Mouse (Mus musculus): ENCODE measurements around the gene Fam50b. TPM values are rescaled to one million over a fixed set of nuclear protein-coding genes. Genes with fewer than 3 reads are reported as not detected.

The Fam50b gene
- polyA plus RNA-seq, 1 experiment from 2014 or later: not detected

DNA sequence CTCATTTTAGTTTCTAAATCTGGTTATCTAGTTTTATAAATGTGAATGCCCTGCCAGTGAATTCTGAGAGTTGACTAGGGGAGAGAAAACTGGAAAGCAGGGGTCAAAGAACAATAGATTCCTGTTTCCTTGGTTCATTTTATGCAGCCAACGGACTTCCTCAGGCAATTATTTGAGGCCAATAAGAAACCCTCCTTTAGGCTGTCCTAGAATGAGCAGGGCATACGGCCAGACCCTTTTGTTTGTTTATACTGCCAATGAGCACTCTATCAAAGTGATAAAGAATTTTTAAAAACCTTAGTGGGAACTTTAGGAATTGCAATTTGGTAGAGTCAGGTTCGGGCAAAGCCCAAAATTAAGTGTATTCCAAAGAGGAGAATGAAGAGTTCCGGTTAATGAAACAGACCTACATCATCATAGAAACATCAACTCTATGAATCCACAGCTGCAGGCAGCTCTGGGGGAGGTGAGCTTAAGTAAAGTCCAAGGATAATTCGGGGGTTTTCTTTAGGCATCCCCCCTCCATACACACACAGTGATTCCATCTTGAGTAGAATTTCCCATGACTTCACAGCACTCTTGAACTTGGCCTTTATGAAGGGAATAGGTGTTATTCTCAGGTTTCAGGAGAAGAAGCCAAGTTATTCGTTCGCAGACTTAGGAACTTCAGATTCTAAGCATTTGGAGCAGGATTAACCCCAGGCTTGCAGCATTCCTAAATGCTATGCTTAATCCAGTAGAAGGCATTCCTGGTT lies 46.4 kb downstream of the Fam50b start:
- H3K27me3 ChIP-seq (ENCODE audit: control insufficient read depth, insufficient read depth, low read depth, low read length): no peaks in the 10 kb centered on the region
- no peak overlapping the region for H3K9ac ChIP-seq (ENCODE audit: low read length)
- no peaks in the 10 kb centered on the region for H3K36me3 ChIP-seq (ENCODE audit: control insufficient read depth, insufficient read depth, low read length)
- peak; percentile 68; the same call in 1 of the 2 replicates for ATAC-seq (ENCODE audit: low read depth)
- no peak overlapping the region for H3K4me3 ChIP-seq (ENCODE audit: low read length)
- no peaks in the 10 kb centered on the region for H3K9me3 ChIP-seq (ENCODE audit: control insufficient read depth, low read length)
- no peak overlapping the region for H3K27ac ChIP-seq (ENCODE audit: low read length)
- 42% methylated on average over 7 of the region's 7 CpGs for WGBS
- peaks cover 10% of the 10 kb centered on the region for H3K4me1 ChIP-seq (replicated peaks; ENCODE audit: control insufficient read depth, insufficient read depth, low read length)
- no peak overlapping the region for H3K4me2 ChIP-seq (ENCODE audit: low read depth, low read length)

GRCm38 (mm10) chr13:34781611-34782009 lies 47.0 kb downstream of the Fam50b start:
- Histone ChIP-seq H3K9me3 (ENCODE audit: control insufficient read depth, low read length) (no peaks in the 10 kb centered on the region), H3K27me3 (ENCODE audit: control insufficient read depth, insufficient read depth, low read depth, low read length) (no peaks in the 10 kb centered on the region), H3K27ac (ENCODE audit: low read length) (no peak overlapping the region), H3K4me2 (ENCODE audit: low read depth, low read length) (no peak overlapping the region), H3K9ac (ENCODE audit: low read length) (no peak overlapping the region), H3K4me3 (ENCODE audit: low read length) (no peak overlapping the region), H3K4me1 (replicated peaks; ENCODE audit: control insufficient read depth, insufficient read depth, low read length) (peaks cover 10% of the 10 kb centered on the region), H3K36me3 (ENCODE audit: control insufficient read depth, insufficient read depth, low read length) (no peaks in the 10 kb centered on the region)
- peak; percentile 31; the same call in 1 of the 2 replicates for ATAC-seq (ENCODE audit: low read depth)
- WGBS: 69% methylated on average over 4 of the region's 4 CpGs

GRCm38 (mm10) chr13:34784818-34785217 lies 50.2 kb downstream of the Fam50b start:
- peaks cover 16% of the 10 kb centered on the region for H3K4me1 ChIP-seq (replicated peaks; ENCODE audit: control insufficient read depth, insufficient read depth, low read length)
- H3K36me3 ChIP-seq (ENCODE audit: control insufficient read depth, insufficient read depth, low read length): no peaks in the 10 kb centered on the region
- H3K27me3 ChIP-seq (ENCODE audit: control insufficient read depth, insufficient read depth, low read depth, low read length): no peaks in the 10 kb centered on the region
- H3K4me3 ChIP-seq (ENCODE audit: low read length): no peak overlapping the region
- H3K9ac ChIP-seq (ENCODE audit: low read length): no peak overlapping the region
- WGBS: 64% methylated on average over 8 of the region's 8 CpGs
- ATAC-seq (ENCODE audit: low read depth): no peak
- no peak overlapping the region for H3K4me2 ChIP-seq (ENCODE audit: low read depth, low read length)
- no peaks in the 10 kb centered on the region for H3K9me3 ChIP-seq (ENCODE audit: control insufficient read depth, low read length)
- H3K27ac ChIP-seq (ENCODE audit: low read length): no peak overlapping the region

DNA sequence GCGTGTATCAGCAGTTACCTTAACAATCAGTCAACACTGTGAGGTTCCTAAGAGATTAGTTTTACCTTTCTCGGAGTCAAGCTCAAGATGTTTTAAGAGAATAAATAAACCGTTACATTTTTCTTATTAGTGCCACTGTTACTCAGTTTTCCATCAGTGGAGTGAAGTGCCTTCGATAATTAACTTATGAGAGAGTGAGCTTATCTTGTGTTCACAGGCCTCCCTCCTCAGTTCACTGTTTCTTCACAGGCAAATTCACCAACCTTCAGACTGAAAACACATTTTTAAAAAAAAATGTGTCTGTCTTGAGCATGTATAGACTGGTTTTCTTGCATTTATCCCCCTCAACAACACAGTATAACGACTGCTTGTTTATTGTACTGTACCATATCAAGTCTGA lies 52.0 kb downstream of the Fam50b start:
- H3K9me3 ChIP-seq (ENCODE audit: control insufficient read depth, low read length): no peaks in the 10 kb centered on the region
- no peaks in the 10 kb centered on the region for H3K27me3 ChIP-seq (ENCODE audit: control insufficient read depth, insufficient read depth, low read depth, low read length)
- ATAC-seq (ENCODE audit: low read depth): no peak
- no peak overlapping the region for H3K4me3 ChIP-seq (ENCODE audit: low read length)
- no peak overlapping the region for H3K9ac ChIP-seq (ENCODE audit: low read length)
- peaks cover 5% of the 10 kb centered on the region for H3K4me1 ChIP-seq (replicated peaks; ENCODE audit: control insufficient read depth, insufficient read depth, low read length)
- H3K4me2 ChIP-seq (ENCODE audit: low read depth, low read length): no peak overlapping the region
- no peaks in the 10 kb centered on the region for H3K36me3 ChIP-seq (ENCODE audit: control insufficient read depth, insufficient read depth, low read length)
- no peak overlapping the region for H3K27ac ChIP-seq (ENCODE audit: low read length)
- WGBS: 75% methylated on average over 5 of the region's 5 CpGs

GRCm38 (mm10) chr13:34787546-34787945 lies 52.9 kb downstream of the Fam50b start:
- no peak overlapping the region for H3K27ac ChIP-seq (ENCODE audit: low read length)
- H3K4me2 ChIP-seq (ENCODE audit: low read depth, low read length): no peak overlapping the region
- H3K9me3 ChIP-seq (ENCODE audit: control insufficient read depth, low read length): no peaks in the 10 kb centered on the region
- H3K4me3 ChIP-seq (ENCODE audit: low read length): no peak overlapping the region
- H3K4me1 ChIP-seq (replicated peaks; ENCODE audit: control insufficient read depth, insufficient read depth, low read length): peaks cover 5% of the 10 kb centered on the region
- ATAC-seq (ENCODE audit: low read depth): no peak
- no peaks in the 10 kb centered on the region for H3K36me3 ChIP-seq (ENCODE audit: control insufficient read depth, insufficient read depth, low read length)
- no peaks in the 10 kb centered on the region for H3K27me3 ChIP-seq (ENCODE audit: control insufficient read depth, insufficient read depth, low read depth, low read length)
- WGBS: 57% methylated on average over 5 of the region's 5 CpGs
- no peak overlapping the region for H3K9ac ChIP-seq (ENCODE audit: low read length)

- no peak overlapping the region for H3K4me3 ChIP-seq (ENCODE audit: low read length)
- H3K4me1 ChIP-seq (replicated peaks; ENCODE audit: control insufficient read depth, insufficient read depth, low read length): peaks cover 5% of the 10 kb centered on the region
- 53% methylated on average over 3 of the region's 3 CpGs for WGBS
- no peaks in the 10 kb centered on the region for H3K36me3 ChIP-seq (ENCODE audit: control insufficient read depth, insufficient read depth, low read length)
- no peak overlapping the region for H3K9ac ChIP-seq (ENCODE audit: low read length)
- no peak overlapping the region for H3K4me2 ChIP-seq (ENCODE audit: low read depth, low read length)
- no peaks in the 10 kb centered on the region for H3K27me3 ChIP-seq (ENCODE audit: control insufficient read depth, insufficient read depth, low read depth, low read length)
- H3K9me3 ChIP-seq (ENCODE audit: control insufficient read depth, low read length): no peaks in the 10 kb centered on the region
- peak; percentile 96 for ATAC-seq (ENCODE audit: low read depth)
- H3K27ac ChIP-seq (ENCODE audit: low read length): peak overlapping the region; percentile 29; the same call in 1 of the 2 replicates
Measured at GRCm38 (mm10) chr13:34789176-34789818, 54.6 kb downstream of the Fam50b start.

GRCm38 (mm10) chr13:34793066-34793465 lies 58.4 kb downstream of the Fam50b start:
- no peaks in the 10 kb centered on the region for H3K36me3 ChIP-seq (ENCODE audit: control insufficient read depth, insufficient read depth, low read length)
- no peak overlapping the region for H3K4me2 ChIP-seq (ENCODE audit: low read depth, low read length)
- no peak overlapping the region for H3K4me3 ChIP-seq (ENCODE audit: low read length)
- H3K27ac ChIP-seq (ENCODE audit: low read length): no peak overlapping the region
- no peak overlapping the region for H3K9ac ChIP-seq (ENCODE audit: low read length)
- H3K4me1 ChIP-seq (replicated peaks; ENCODE audit: control insufficient read depth, insufficient read depth, low read length): peaks cover 5% of the 10 kb centered on the region
- no peaks in the 10 kb centered on the region for H3K9me3 ChIP-seq (ENCODE audit: control insufficient read depth, low read length)
- ATAC-seq (ENCODE audit: low read depth): no peak
- H3K27me3 ChIP-seq (ENCODE audit: control insufficient read depth, insufficient read depth, low read depth, low read length): no peaks in the 10 kb centered on the region
- WGBS: 58% methylated on average over 7 of the region's 7 CpGs

DNA sequence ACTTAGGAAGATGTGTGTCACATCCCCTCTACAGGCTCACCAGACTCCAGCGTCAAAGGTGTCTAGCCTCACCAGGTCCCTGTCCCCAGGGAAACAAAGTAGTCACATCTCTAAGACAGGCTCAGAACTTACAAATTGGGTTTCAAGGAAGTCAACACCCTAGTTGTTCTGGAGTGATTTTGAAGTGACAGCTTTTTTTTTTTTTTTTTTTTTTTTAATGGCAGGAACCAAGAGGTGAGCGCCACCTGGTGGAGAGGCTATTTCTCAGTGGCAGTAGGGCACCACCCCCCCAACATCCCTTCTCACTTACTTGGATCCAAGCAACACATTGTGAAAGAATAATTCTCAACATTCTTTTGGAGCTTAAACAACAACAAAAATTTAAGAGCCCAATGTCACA lies 59.2 kb downstream of the Fam50b start:
- Histone ChIP-seq H3K27ac (ENCODE audit: low read length) (no peak overlapping the region), H3K9ac (ENCODE audit: low read length) (no peak overlapping the region), H3K9me3 (ENCODE audit: control insufficient read depth, low read length) (no peaks in the 10 kb centered on the region), H3K36me3 (ENCODE audit: control insufficient read depth, insufficient read depth, low read length) (no peaks in the 10 kb centered on the region), H3K4me3 (ENCODE audit: low read length) (no peak overlapping the region), H3K4me2 (ENCODE audit: low read depth, low read length) (no peak overlapping the region), H3K27me3 (ENCODE audit: control insufficient read depth, insufficient read depth, low read depth, low read length) (no peaks in the 10 kb centered on the region), H3K4me1 (replicated peaks; ENCODE audit: control insufficient read depth, insufficient read depth, low read length) (peaks cover 5% of the 10 kb centered on the region)
- 34% methylated on average over 2 of the region's 2 CpGs for WGBS
- ATAC-seq (ENCODE audit: low read depth): no peak

DNA sequence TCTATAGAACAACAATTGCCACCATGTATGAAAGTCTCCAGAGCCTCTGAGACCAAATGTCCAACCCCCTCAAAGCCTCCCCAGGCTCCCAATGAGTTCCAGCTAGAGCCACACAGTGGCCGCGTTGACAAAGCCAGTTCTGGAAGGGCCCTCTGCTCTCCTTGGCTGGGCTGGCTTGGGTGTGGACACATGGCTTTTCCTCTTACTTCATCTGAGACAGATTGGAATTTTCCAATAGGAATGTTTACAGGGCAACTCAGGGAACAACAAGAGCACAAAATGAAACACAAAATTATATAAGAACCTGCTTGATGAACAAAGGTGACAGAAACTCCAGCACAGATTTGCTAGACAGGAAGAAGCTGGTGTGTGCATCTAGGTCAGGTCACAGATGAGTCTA lies 59.8 kb downstream of the Fam50b start:
- H3K27ac ChIP-seq (ENCODE audit: low read length): no peak overlapping the region
- no peak overlapping the region for H3K4me3 ChIP-seq (ENCODE audit: low read length)
- 56% methylated on average over 2 of the region's 2 CpGs for WGBS
- H3K36me3 ChIP-seq (ENCODE audit: control insufficient read depth, insufficient read depth, low read length): no peaks in the 10 kb centered on the region
- peaks cover 3% of the 10 kb centered on the region for H3K4me1 ChIP-seq (replicated peaks; ENCODE audit: control insufficient read depth, insufficient read depth, low read length)
- no peak for ATAC-seq (ENCODE audit: low read depth)
- no peak overlapping the region for H3K4me2 ChIP-seq (ENCODE audit: low read depth, low read length)
- H3K9me3 ChIP-seq (ENCODE audit: control insufficient read depth, low read length): no peaks in the 10 kb centered on the region
- H3K9ac ChIP-seq (ENCODE audit: low read length): no peak overlapping the region
- no peaks in the 10 kb centered on the region for H3K27me3 ChIP-seq (ENCODE audit: control insufficient read depth, insufficient read depth, low read depth, low read length)
